In genomic region chr6:126404331-126405070, GRCm38 (mm10) we compare ENCODE assay signal across 12 mouse cellular contexts.
DNase-seq lines count a peak whose midpoint lies in the region; ATAC-seq and TF ChIP-seq lines count a peak whose summit lies in the region.
"Had no signal": no experiment of that assay in that cellular context is flagged by ENCODE, and none has a peak within 500 bp of the region (broad histone marks: within the 10 kb centered on the region; RNA-seq: fewer than 3 reads in every experiment).

No protein-coding gene starts in this region.

- H3K79me2 ChIP-seq in myocyte (ENCODE audit: control insufficient read depth, insufficient read depth) = no peaks in the 10 kb centered on the region

- no peak overlapping the region for H3K9ac ChIP-seq in heart, embryonic 15.5 days
- H3K9ac ChIP-seq: embryonic facial prominence, embryonic 12.5 days had no signal

- DNase-seq in heart, adult 9 months (ENCODE audit: low spot score in 2 of 2) = peak; percentile 21 to 59
- DNase-seq in heart, embryonic 10.5 days (ENCODE audit: low spot score) = no peak
- peak; percentile 58 to 67 for DNase-seq in kidney, postnatal 36 days
- DNase-seq in right cerebral cortex, postnatal 10 days (ENCODE audit: low spot score in 2 of 2) = no peak
- no peak for DNase-seq in cerebellum, adult 8-10 months
- DNase-seq in thymus, postnatal 0 days (ENCODE audit: low spot score) = no peak
- DNase-seq: gastrocnemius, postnatal 36 days; right cerebral cortex, postnatal 25 days had no signal

- H3K36me3 ChIP-seq in heart, embryonic 10.5 days = no peaks in the 10 kb centered on the region
- H3K36me3 ChIP-seq in heart, embryonic 15.5 days = no peaks in the 10 kb centered on the region
- H3K36me3 ChIP-seq in myocyte (ENCODE audit: control insufficient read depth, insufficient read depth) = no peaks in the 10 kb centered on the region
- H3K36me3 ChIP-seq: embryonic facial prominence, embryonic 12.5 days had no signal

- no peak overlapping the region for H3K4me2 ChIP-seq in heart, embryonic 15.5 days
- peak overlapping the region; percentile 63 for H3K4me2 ChIP-seq in myocyte (ENCODE audit: low read depth)
- H3K4me2 ChIP-seq: embryonic facial prominence, embryonic 12.5 days had no signal

- 68% methylated on average over 12 of the region's 12 CpGs for WGBS in heart, embryonic 10.5 days
- 64% methylated on average over 12 of the region's 12 CpGs for WGBS in heart, embryonic 15.5 days

- no peak overlapping the region for H3K4me3 ChIP-seq in heart, embryonic 10.5 days
- H3K4me3 ChIP-seq in heart, embryonic 15.5 days = no peak overlapping the region
- peak overlapping the region; percentile 0 for H3K4me3 ChIP-seq in myocyte
- H3K4me3 ChIP-seq: embryonic facial prominence, embryonic 12.5 days had no signal

- H3ac ChIP-seq in myocyte (ENCODE audit: control insufficient read depth, insufficient read length) = no peak overlapping the region

- H3K9me3 ChIP-seq in heart, embryonic 10.5 days = no peaks in the 10 kb centered on the region
- H3K9me3 ChIP-seq in heart, embryonic 15.5 days (replicated peaks) = no peaks in the 10 kb centered on the region
- H3K9me3 ChIP-seq: embryonic facial prominence, embryonic 12.5 days had no signal

- H3K27me3 ChIP-seq in heart, embryonic 10.5 days (ENCODE audit: insufficient read depth, poor library complexity, severe bottlenecking) = no peaks in the 10 kb centered on the region
- H3K27me3 ChIP-seq in heart, embryonic 15.5 days = no peaks in the 10 kb centered on the region
- H3K27me3 ChIP-seq in myocyte (ENCODE audit: control insufficient read depth, insufficient read depth, insufficient read length) = no peaks in the 10 kb centered on the region
- H3K27me3 ChIP-seq: embryonic facial prominence, embryonic 12.5 days had no signal

- TF ChIP-seq POLR2A in myocyte (IDR thresholded peaks at IDR 0.05; ENCODE audit: insufficient read length, low read depth) = no peak

- H3K27ac ChIP-seq in heart, embryonic 10.5 days = no peak overlapping the region
- no peak overlapping the region for H3K27ac ChIP-seq in heart, embryonic 15.5 days
- H3K27ac ChIP-seq: embryonic facial prominence, embryonic 12.5 days had no signal

- ATAC-seq in heart, embryonic 15.5 days (replicated peaks; ENCODE audit: insufficient number of reproducible peaks, insufficient read depth, low FRiP score, low read depth) = peak; percentile 60
- ATAC-seq: intestine, embryonic 16.5 days had no signal

- H3K4me1 ChIP-seq in heart, embryonic 10.5 days = peaks cover 12% of the 10 kb centered on the region
- H3K4me1 ChIP-seq in heart, embryonic 15.5 days (replicated peaks) = peaks cover 29% of the 10 kb centered on the region
- H3K4me1 ChIP-seq: embryonic facial prominence, embryonic 12.5 days had no signal

TF ChIP-seq in myocyte, 11 proteins besides CTCF, POLR2A, EP300 and RAD21:
- TF ChIP-seq TCF3 (IDR thresholded peaks at IDR 0.05; ENCODE audit: insufficient read length, low read depth) = no peak
- peak; percentile 63; the same call in 1 of the 2 replicates for TF ChIP-seq CEBPB (IDR thresholded peaks at IDR 0.05; ENCODE audit: insufficient read depth, poor library complexity, severe bottlenecking)

Comparison
In these comparisons a context has a peak if more than half of its experiments do, and no peak if none do; other contexts are left out.
1. DNase-seq: peak in heart, adult 9 months (2 of 2) and kidney, postnatal 36 days (2 of 2); none in heart, embryonic 10.5 days (single experiment), right cerebral cortex, postnatal 10 days (0 of 2), cerebellum, adult 8-10 months (single experiment) and thymus, postnatal 0 days (single experiment).